18 mouse cellular contexts compared by ENCODE assay signal in genomic region chr1:84251205-84251604, GRCm38 (mm10).
DNase-seq lines count a peak whose midpoint lies in the region; ATAC-seq lines count a peak whose summit lies in the region.
"Had no signal": no experiment of that assay in that cellular context is flagged by ENCODE, and none has a peak within 500 bp of the region (broad histone marks: within the 10 kb centered on the region; RNA-seq: fewer than 3 reads in every experiment).

No protein-coding gene starts in this region.

- H3K9me3 ChIP-seq in kidney, embryonic 15.5 days (replicated peaks) = no peaks in the 10 kb centered on the region
- H3K9me3 ChIP-seq: embryonic facial prominence, embryonic 10.5 days; heart, embryonic 13.5 days; hindbrain, embryonic 15.5 days had no signal

- H3K36me3 ChIP-seq in kidney, embryonic 15.5 days = no peaks in the 10 kb centered on the region
- H3K36me3 ChIP-seq: embryonic facial prominence, embryonic 10.5 days; heart, embryonic 13.5 days; hindbrain, embryonic 15.5 days had no signal

- peak; percentile 60 for ATAC-seq in kidney, embryonic 15.5 days (replicated peaks; ENCODE audit: low FRiP score)
- ATAC-seq in megakaryocyte, adult 5-6 weeks (ENCODE audit: poor library complexity, severe bottlenecking) = peak; percentile 80
- ATAC-seq: forebrain, embryonic 14.5 days had no signal

- H3K4me2 ChIP-seq in kidney, embryonic 15.5 days = no peak overlapping the region
- H3K4me2 ChIP-seq: heart, embryonic 13.5 days; hindbrain, embryonic 15.5 days had no signal

- DNase-seq in kidney, postnatal 4 days = no peak
- DNase-seq in lung, postnatal 36 days = peak; percentile 9
- DNase-seq in lung, adult 18-20 months = no peak
- no peak for DNase-seq in frontal cortex, postnatal 10 days (ENCODE audit: low spot score in 2 of 2)
- DNase-seq in layer of hippocampus, adult 9-10 months (ENCODE audit: low spot score) = no peak
- DNase-seq: adrenal gland, postnatal 10 days; cerebellum, adult 18-20 months; cerebellum, adult 9-11 months; cerebellum, postnatal 36 days; gastrocnemius, postnatal 10 days; heart, postnatal 36 days had no signal

- no peak overlapping the region for H3K4me3 ChIP-seq in kidney, embryonic 15.5 days (replicated peaks)
- no peak overlapping the region for H3K4me3 ChIP-seq in brown adipose tissue, adult 24 weeks (ENCODE audit: insufficient read depth, low read depth, low read length)
- H3K4me3 ChIP-seq: embryonic facial prominence, embryonic 10.5 days; heart, embryonic 13.5 days; hindbrain, embryonic 15.5 days had no signal

- no peaks in the 10 kb centered on the region for H3K27me3 ChIP-seq in kidney, embryonic 15.5 days
- H3K27me3 ChIP-seq: heart, embryonic 13.5 days; hindbrain, embryonic 15.5 days had no signal

- H3K4me1 ChIP-seq in kidney, embryonic 15.5 days = peaks cover 5% of the 10 kb centered on the region; the same call in 1 of the 2 replicates
- H3K4me1 ChIP-seq in brown adipose tissue, adult 24 weeks (ENCODE audit: control insufficient read depth, insufficient read depth, insufficient read length, low read length) = peaks cover 6% of the 10 kb centered on the region; the same call in 1 of the 2 replicates
- H3K4me1 ChIP-seq: embryonic facial prominence, embryonic 10.5 days; heart, embryonic 13.5 days had no signal

- WGBS in kidney, embryonic 15.5 days = 40% methylated on average over 1 of the region's 1 CpGs

- no peak overlapping the region for H3K27ac ChIP-seq in kidney, embryonic 15.5 days
- H3K27ac ChIP-seq in brown adipose tissue, adult 24 weeks (replicated peaks; ENCODE audit: low read depth, low read length) = 0 out of 2 replicates have a peak overlapping the region, but pooled peaks have one; percentile 50
- H3K27ac ChIP-seq: embryonic facial prominence, embryonic 10.5 days; heart, embryonic 13.5 days; hindbrain, embryonic 15.5 days had no signal

- H3K9ac ChIP-seq in kidney, embryonic 15.5 days = no peak overlapping the region
- H3K9ac ChIP-seq: heart, embryonic 13.5 days; hindbrain, embryonic 15.5 days had no signal
